Mouse (Mus musculus): Measurements from ENCODE around the gene Faiml.

DNA sequence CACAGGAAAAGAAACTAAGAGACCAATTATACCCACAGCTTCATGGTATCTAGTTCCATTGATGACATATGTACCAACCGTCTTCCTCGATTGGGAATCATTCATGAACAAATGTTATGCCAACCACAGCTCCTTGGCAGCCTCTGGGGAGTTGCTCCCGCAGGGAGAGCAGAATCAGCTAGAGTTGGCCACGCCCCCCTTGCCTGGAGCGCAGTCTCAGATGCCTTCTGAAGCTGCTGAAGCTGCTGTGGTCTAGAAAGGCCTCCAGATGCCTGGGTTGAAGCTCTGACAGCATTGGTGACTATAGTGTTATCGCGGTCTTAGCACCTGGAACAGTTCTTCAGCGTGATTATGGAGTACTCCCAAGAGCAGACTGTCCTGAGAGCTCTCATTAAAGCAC is 11.3 kb upstream of the Faiml start:
- TF ChIP-seq POLR2A (IDR thresholded peaks at IDR 0.05; ENCODE audit: low read depth, low read length): no peak
- TF ChIP-seq CTCF (IDR thresholded peaks at IDR 0.05; ENCODE audit: borderline replicate concordance, insufficient read depth, low read length): no peak

Measured in embryonic fibroblast, embryonic 13.5 days (primary cell).